Mouse (Mus musculus) brain, embryonic 14.5 days (tissue): ENCODE data around the gene Vps37d.

Source experiments
- CTCF ChIP-seq: fragments of 200-500 bp; IDR thresholded peaks from 2 replicates; pipeline ENCODE4 v1.5.1; 2012; ENCODE audit warnings: inconsistent platforms, mild to moderate bottlenecking, moderate library complexity, borderline replicate concordance; ENCODE audit not compliant: insufficient read depth, insufficient read length; ENCODE audit errors: extremely low read depth
- POLR2A ChIP-seq: fragments of 200-500 bp; IDR thresholded peaks from 2 replicates; pipeline ENCODE4 v1.6.1; 2012; ENCODE audit warnings: mild to moderate bottlenecking, inconsistent platforms, borderline replicate concordance; ENCODE audit not compliant: poor library complexity, insufficient read depth, insufficient read length, severe bottlenecking; ENCODE audit errors: extremely low read depth

DNA sequence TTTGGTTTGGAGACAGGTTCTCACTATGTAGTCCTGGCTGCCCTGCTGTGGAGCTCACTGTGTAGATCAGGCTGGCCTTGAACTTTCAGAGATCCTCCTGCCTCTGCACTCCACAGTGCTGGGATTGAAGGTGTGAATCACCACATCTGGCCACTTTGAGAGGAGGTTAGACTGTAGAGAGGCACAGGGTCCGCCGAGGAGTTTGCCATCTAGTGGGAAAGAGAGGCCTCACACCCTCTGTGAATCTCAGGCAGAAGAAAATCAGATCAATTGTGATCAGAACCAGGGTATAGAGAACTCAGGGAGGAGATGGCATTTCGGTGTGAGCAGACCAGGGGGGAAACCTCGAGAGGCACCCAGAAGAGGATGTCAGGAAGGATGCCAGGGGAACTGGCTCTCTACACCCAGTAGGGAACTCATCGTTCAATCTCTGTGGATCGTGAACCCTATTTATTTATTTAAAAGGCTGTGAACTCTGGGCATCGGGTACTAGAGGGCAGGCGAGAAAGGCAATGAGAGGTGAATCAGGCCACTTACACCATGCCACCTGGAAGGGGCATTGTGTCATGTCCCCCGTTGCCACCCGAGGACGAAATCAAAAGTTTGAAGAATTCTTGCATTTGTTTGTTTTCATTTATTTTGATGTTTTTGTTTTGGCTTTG lies 26.1 kb upstream of the Vps37d start:
- TF ChIP-seq CTCF (peak; percentile 54; the same call in 1 of the 2 replicates), POLR2A (no peak)
